Mouse (Mus musculus) mouse trophoblast stem cell (cell line): Measurements from ENCODE around the gene Jsrp1.
"Not testable (repeated sequence)": the region's sequence is repeated elsewhere in the genome, so short reads cannot be mapped to it uniquely, and the experiment has no call there.

Source experiments
- in situ Hi-C, 2 experiments: fragments of 300-500 bp; cut with MseI, MboI; formaldehyde crosslinking; loops; 2 replicates in 1 of 2; 3 replicates in 1 of 2; pipeline ENCODE4 v1.15.1; 2025

The Jsrp1 gene

DNA sequence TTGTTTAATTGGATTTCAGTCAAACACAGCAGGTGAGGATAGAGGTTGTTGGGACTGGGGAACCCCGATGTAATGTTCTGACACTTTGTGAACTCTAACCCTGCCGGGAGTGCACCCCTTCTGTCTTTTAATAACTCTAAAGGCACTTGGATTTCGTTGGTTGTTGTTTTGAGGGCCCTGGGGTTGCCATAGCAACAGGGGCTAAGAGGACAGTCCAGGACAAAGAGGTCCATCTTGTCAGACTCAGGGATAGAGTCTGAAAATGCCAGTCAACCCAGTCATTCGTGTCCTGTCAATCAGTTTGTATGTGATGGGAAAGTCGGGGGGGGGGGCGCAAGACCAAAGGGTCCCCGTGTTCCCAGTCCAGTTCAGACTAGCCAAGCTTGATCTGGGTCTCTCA, 19.5 kb upstream of the Jsrp1 start:
- in situ Hi-C loops = no loop called here

DNA sequence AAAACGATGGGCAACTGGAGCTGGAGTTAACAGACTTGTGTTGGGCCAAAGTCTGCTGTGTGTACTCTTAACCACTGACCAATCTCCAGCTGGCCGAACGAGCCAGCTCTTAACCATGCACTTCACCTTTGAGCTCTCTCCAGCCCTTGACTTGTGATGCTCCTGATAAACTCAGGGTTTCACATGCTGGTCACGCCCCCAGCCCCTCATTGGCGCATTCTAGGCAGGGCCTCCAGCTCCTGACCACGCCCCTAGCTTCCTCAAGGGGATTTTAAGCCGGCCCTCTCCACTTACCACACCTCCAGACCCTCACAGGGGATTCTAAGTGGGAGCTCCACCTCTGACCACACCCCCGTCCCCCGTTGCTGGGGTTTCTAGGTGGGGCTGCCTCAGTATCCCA, 17.8 kb upstream of the Jsrp1 start:
- in situ Hi-C loops = no loop called here

DNA sequence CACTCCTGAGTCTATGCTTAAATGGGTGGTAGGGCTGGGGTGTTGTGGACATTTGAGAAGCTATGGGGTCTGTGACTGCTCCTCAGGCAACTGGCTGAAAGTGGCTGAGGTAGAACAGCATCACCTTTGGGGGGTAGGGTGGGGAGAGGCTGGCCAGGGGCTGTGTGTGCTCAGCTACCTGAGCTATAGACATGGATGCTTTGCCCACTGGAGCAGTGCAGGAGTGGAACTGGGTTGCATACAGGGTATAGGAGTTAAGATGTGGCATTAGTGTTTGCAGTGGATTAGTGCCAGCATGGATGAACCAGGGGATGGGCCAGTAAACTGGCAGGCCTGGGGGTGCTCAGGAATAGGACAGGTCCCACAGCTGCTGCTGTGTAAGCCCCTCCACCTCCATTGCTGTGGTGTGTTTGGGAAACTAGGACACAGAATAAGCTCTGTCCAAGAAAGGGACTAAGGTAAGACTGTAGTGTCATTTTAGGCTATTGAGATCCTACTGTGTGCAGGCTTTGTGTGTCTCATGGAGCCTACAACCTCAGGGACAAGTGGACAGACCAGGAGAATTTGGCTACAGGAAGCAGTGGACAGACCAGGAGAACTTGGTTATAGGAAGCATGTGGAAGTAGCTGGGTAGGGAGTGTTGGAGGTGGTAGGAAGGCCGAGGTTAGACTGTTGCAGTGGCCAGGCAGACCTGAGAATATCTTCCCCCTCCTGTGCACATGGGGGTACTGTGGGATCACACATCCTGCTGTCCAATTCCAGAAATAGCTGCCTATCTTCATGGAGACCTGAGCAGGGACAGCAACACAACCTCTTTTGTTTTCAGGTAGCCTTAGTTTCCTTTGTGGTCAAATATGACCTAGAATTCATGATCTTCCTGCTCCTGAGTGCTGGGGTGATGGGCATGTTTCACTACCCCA, 16.3 kb upstream of the Jsrp1 start:
- in situ Hi-C loops = loop anchor here in 1 of 2 experiments (5.0 kb wide), 1 partner anchor 48 kb away; no protein-coding TSS in a partner anchor

DNA sequence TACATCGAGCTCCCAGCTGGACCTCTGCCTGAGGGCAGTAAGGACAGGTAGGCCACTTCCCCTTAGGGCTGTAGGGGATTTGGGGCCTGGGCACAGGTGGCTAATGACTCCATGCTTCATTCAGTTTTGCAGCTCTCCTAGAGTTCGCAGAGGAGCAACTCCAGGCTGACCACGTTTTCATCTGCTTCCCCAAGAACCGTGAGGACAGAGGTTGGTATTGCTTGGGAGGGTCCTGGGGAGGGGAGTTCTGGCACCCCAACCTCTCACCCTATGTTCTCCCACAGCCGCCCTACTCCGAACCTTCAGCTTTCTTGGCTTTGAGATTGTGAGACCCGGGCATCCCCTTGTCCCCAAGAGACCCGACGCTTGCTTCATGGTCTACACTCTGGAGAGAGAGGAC, 15.3 kb upstream of the Jsrp1 start:
- in situ Hi-C loops = loop anchor here in 1 of 2 experiments (5.0 kb wide), 1 partner anchor 49 kb away; no protein-coding TSS in a partner anchor

DNA sequence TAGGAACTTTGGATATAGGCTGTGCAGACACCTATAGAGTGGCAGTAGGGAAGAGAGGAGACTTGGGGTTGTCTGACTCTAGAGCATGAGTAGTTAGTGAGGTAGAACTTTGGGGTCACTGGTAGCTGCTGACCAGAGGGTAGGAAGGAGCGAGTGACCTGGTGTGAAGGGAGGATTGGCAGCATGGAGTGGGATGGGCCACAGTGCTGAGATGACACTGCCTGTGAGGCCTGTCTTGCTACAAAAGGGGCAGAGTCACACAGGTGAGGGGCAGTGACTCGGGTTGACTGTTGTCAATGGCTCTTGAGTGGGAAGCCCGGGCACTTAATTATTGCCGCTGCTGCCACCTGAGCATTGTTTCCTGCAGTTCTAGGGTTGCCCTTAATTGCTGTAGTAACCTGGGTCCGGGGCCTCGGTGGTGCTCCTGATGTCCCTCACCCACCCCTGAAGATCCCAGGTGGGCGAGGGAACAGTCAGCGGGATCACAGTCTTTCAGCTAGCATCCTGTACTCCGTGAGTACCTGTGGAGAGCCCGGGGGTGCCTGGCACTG, 14.6 kb upstream of the Jsrp1 start:
- in situ Hi-C loops = loop anchor here in 1 of 2 experiments (5.0 kb wide), 1 partner anchor 49 kb away; no protein-coding TSS in a partner anchor

DNA sequence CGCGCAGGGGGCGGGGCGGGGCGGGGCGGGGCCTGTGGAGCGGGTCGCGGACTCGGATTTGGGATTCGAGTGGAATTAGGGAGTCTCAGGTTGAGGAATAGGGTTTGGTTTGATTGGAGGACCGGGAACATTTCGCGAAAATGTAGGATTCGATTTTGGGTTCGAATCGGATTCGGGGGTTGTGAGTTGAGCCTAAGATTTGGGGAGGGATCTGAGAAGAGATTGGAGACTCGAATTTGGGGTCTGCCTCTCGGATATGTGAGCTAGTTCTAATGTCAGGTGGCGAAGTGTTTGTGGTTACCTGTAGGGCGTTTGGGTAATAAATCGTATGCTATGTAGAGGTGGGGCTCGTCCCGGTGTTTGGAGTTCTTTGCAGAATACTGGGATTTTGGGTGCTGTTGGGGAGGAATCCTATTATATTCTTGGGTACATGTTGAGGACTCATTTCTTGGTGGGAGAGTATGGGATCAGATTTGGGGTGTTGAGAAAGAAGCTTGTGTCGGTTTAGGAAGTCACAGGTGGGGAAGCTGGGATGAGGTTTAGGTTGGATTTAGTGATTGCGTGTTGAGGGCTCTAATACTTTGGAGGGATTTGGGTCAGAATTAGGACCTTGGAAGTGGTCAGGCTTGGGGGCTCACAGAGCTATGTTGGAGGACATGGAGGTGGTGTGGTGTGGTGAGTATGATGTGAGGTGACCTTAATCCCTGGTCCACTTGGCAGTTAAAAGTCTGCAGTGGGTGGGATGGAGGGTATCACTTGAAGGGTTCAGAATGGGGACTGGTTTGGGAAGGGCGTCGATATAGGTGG, 14.0 kb upstream of the Jsrp1 start:
- in situ Hi-C loops = loop anchor here in 1 of 2 experiments (5.0 kb wide), 1 partner anchor 50 kb away; no protein-coding TSS in a partner anchor

DNA sequence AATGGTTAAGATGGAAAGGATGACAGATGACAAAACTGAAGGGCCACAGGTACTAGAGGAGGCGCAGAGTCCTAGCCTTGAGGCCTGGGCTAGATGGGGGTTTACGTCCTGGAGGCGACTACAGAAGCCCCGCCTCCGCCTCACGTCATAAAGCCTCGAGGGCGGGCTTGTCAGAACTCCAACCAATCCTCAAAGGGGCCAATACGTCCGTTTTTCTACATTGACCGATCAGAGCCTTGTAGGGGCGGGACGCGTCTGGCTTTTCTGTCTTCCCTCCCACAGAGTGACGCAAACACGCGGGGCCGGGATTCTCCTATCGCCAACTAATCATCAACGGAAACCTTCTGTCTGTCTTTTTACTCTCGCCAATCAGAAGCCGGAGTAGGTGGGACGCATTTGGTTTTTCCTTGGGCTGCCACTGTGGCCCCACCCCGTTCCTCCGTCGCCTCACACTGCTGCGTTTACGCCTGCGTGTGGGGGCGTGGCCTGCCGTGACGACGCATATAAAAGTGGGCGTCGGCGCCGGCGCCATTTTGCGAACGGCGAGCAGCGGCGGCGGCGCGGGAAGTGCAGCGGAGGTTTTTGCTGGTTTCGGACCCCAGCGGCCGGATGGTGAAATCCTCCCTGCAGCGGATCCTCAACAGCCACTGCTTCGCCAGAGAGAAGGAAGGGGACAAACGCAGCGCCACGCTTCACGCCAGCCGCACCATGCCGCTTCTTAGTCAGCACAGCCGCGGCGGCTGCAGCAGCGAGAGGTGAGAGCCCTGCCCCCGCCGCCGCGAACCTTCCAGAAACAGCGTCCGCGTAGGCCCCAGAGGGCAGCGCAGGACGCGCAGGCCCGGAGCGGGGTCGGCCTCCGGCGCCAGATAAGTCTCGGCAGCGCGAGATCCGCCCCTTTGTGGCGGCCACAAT, 13.1 kb upstream of the Jsrp1 start, which contains the start of gene Oaz1:
TSS of gene Oaz1 (plus strand) at position 506 of the 912 bp plus-strand sequence.
- in situ Hi-C loops = loop anchor here in 1 of 2 experiments (5.0 kb wide), 1 partner anchor 51 kb away; no protein-coding TSS in a partner anchor

DNA sequence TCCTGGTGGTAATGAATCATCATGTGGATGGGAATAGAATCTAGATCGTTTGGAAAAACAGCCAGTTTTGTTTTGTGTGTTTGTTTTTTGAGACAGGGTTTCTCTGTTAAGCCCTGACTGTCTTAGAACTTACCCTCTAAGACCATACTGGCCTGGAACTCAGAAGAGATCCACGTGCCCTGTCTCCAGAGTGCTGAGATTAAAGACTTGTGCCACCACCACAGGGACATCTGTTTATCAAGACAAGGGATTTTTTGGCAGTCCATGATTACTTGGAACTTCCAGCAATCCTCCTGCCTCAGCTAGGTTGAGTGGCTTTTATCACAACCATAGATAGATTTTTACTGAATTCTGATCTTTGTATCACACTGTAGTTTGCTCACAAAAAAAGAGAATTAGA, 11.5 kb upstream of the Jsrp1 start:
- in situ Hi-C loops = loop anchor here (5.0 kb wide), 2 partner anchors 52 to 57 kb away; no protein-coding TSS in a partner anchor

DNA sequence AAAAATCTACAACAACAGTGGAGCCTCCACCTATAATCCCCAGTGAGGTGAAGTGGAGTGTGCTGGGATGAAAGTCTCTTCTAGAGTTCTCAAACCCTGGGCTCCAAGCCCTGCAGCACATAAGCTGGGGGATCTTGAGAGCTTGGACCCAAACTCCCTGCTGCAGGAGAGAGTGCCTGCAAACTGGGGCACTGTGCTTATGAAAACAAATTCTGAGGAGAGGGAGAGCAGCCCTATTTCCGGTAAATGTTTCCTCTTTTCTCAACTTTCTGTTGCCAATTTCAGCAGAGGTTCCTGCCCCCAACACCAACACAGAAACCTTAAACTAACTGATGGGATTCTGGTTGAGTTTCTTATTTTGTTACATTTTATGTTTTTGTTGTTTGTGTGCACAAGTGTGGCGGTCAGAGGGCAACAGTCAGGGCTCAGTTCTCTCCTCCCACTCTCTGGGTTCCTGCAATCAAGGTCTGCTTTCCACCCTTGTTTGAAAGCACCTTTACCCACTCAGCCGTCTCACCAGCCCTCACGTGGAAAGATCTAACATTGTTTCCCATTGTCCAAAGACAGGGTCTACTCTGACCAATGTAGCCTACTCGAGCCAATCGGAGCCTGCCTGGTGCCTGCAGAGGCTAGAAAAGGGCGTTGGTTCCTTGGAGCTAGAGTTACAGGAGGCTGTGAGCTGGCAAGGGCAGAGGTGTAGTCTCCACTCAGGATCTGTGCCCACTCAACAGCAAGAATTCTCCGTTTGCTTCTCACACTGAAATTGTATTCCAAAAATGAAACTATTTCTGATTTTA, 10.7 kb upstream of the Jsrp1 start:
- in situ Hi-C loops = loop anchor here in 1 of 2 experiments (5.0 kb wide), 1 partner anchor 58 kb away; no protein-coding TSS in a partner anchor

DNA sequence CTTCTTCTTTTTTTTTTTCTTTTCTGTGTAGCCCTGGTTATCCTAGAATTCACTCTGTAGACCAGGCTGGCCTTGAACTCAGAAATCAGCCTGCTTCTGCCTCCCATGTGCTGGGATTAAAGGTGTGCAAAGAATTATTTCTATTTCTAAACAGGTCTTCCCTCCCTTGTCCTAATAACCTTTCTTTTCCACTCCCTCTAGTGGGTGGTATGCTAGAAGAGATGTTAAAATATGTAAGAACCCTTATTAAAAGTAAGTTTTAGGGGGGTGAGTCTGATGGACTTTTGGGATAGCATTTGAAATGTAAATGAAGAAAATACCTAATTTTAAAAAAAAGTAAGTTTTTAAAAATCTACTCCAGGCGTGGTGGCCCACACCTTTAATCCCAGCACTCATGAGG, 10.0 kb upstream of the Jsrp1 start:
- in situ Hi-C loops = loop anchor here in 1 of 2 experiments (5.0 kb wide), 1 partner anchor 59 kb away; no protein-coding TSS in a partner anchor

DNA sequence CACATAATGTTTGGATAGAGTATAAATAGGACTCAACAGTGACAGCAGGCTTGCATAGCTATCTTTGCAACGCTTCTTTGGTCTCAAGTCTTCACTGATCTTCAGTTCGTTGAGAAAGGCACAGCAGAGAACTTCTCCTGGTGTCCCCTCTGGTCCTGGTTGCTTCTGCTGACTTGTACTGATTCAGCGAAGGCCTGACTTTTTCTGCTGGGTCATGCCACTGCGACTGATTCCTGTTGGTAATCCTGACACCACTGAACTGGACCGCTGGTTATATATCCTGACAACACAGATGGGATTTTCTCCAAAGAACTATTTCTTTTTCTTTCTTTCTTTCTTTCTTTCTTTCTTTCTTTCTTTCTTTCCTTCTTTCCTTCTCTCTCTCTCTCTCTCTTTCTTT, 9.2 kb upstream of the Jsrp1 start:
- in situ Hi-C loops = loop anchor here in 1 of 2 experiments (5.0 kb wide), 1 partner anchor 60 kb away; no protein-coding TSS in a partner anchor

DNA sequence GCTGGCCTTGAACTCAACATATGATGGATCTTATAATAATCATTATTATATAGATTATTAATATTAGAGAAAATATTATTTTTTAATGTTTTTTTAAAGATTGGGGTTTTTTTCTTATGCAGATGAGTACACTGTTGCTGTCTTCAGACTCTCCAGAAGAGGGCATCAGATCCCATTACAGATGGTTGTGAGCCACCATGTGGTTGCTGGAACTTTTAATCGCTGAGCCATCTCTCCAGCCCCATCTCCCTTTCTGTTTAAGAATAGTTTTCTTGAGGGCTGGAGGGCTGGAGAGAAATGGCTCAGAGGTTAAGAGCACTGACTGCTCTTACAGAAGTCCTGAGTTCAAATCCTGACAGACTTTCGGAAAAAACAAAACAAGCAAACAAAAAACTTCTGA, 8.7 kb upstream of the Jsrp1 start:
- in situ Hi-C loops = loop anchor here in 1 of 2 experiments (5.0 kb wide), 1 partner anchor 60 kb away; no protein-coding TSS in a partner anchor

DNA sequence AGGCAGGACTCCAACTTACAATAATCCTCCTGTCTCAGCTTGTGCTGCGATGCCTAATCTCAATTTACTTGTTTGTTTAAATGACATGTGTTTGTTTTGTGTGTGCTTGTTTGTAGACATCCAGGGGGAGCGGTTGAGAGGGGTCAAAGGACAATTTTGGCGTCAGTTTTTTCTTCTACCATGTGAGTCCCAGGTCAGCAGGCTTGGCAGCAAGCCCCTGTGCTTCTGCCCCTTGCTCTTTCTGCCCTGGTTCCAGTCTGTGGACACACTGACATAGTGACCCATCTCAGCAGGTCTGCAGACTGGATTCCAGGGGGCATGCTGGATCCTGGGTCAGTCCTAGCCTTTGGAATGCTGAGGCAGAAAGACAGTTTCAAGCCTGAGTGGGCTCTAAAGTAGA, 6.1 kb upstream of the Jsrp1 start:
- in situ Hi-C loops = no loop called here

DNA sequence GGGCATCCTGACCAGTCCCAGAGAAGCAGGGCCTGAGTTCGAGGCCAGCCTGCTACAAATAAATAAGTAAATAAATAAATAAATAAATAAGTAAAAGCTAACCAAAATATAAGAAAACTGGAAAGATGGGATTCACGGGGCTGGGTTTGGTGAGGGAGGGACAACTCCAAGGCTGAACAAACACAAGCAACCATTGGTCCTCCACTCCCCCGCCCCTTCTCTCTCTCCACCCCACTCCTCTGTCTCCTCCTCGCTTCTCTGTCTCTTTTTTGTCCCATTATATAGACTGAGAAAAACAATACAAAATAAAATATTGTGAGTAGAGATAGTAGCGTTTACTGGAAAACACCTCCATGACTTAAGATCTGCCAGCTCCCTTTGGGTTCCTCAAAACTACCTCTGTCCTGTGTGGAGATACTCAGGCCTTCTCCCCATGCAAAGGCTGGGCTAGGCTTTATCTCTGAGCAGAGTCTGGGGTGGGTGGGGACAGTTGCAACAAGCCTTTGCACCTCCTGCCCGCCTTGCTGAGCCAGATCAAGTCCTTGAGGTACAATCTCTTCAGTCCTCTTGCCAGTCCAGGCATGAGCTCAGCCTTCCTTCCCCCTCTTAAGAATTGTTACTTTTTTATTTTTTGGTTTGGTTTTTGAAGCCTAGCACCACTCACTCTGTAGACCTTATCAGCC, 5.4 kb upstream of the Jsrp1 start:
- in situ Hi-C loops = no loop called here

DNA sequence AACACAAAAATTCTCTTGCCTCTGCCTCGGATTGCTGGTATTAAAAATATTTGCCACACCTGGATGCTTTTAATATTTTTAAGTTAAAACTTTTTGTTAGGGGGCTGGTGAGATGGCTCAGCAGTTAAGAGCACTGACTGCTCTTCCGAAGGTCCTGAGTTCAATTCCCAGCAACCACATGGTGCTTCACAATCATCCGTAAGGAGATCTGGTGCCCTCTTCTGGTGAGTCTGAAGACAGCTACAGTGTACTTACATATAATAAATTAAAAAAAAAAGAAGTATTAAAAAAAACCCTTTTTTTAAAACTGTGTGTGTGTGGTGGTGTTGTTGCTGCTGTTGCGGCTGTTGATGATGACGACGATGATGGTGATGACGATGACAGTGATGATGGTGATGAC, 4.7 kb upstream of the Jsrp1 start:
- in situ Hi-C loops = not testable (repeated sequence)

DNA sequence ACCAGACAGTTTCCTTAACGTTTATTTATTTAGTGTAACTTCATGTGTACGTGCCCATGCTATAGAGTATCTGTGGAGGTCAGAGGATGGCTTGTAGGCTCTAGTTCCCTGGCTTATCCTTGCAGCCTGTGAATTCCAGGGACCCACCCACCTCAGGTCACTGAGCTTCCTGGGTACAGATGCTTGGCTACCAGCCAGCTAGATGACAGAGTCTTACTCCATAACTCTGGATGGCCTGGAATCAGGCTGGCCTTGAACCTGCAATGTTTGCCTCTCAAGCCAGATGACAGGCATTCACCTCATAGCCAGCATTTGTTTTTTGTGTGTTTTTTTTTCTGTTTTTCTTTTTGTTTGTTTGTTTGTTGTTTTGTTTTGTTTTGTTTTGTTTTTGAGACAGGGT, 3.9 kb upstream of the Jsrp1 start:
- in situ Hi-C loops = no loop called here

DNA sequence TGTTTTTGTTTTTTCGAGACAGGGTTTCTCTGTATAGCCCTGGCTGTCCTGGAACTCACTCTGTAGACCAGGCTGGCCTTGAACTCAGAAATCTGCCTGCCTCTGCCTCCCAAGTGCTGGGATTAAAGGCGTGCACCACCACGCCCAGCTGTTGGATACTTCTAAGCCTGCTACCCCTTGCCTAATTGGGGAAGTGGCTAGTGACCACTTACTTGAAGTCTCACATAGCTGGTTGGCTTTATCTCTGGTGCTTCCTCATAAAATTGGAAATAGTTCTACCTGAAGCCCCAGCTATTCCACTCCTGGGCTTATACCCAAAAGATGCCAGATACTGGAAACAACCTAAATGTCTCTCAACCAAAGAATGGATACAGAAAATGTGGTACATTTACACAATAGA, 3.0 kb upstream of the Jsrp1 start:
- in situ Hi-C loops = not testable (repeated sequence)

DNA sequence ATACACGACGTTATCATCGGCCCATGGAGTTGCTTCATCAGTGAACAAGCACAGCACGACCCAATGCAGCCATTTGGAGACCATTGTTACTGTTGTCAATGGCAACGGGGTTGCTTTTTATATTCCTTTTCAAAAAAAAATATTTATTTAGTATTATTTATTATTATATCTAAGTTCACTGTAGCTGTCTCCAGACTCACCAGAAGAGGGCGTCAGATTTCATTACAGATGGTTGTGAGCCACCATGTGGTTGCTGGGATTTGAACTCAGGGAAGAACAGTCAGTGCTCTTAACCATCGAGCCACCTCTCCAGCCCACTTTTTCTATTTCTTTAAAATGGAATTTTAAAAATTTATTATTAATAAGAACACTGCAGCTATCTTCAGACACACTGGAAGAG, 1.5 kb upstream of the Jsrp1 start:
- in situ Hi-C loops = no loop called here
